Mouse (Mus musculus) embryonic fibroblast, embryonic 13.5 days (primary cell): ENCODE measurements around the gene Adnp. TPM values are rescaled to one million over a fixed set of nuclear protein-coding genes. Genes with fewer than 3 reads are reported as not detected.

Experiments
- H3K27ac ChIP-seq: 2 replicates; pipeline ENCODE4 v1.5.1; 2012; ENCODE audit warnings: low read length, control low read depth, inconsistent platforms; ENCODE audit not compliant: insufficient read depth
- H3K4me1 ChIP-seq: 2 replicates; pipeline ENCODE4 v1.6.1; 2011; ENCODE audit warnings: low read length; ENCODE audit not compliant: control insufficient read depth, insufficient read depth
- H3K4me3 ChIP-seq: 2 replicates; pipeline ENCODE4 v1.5.1; 2011; ENCODE audit warnings: mild to moderate bottlenecking, control low read depth, low read length; ENCODE audit not compliant: insufficient read depth
- CTCF ChIP-seq: IDR thresholded peaks from 2 replicates; pipeline ENCODE4 v1.5.1; 2011; ENCODE audit warnings: mild to moderate bottlenecking, control low read depth, low read length, moderate library complexity, borderline replicate concordance; ENCODE audit not compliant: insufficient read depth
- POLR2A ChIP-seq: IDR thresholded peaks from 2 replicates; pipeline ENCODE4 v1.6.1; 2011; ENCODE audit warnings: low read depth, mild to moderate bottlenecking, control low read depth, low read length, moderate library complexity
- polyA plus RNA-seq: library from polyadenylated mRNA; stranded (reverse); fragments of >200 nt; gene quantifications from 2 replicates; pipeline ENCODE4 v1.2.4, GENCODE M21; 2011; ENCODE audit warnings: low read depth; ENCODE audit not compliant: missing spikeins, insufficient read length

Adnp gene
- polyA plus RNA-seq, 1 experiment: 80.9 TPM

GRCm38 (mm10) chr2:168156361-168156760, 50.6 kb downstream of the Adnp start:
- TF ChIP-seq POLR2A: no peak
- no peak for TF ChIP-seq CTCF
- Histone ChIP-seq H3K27ac (no peak overlapping the region), H3K4me3 (no peak overlapping the region), H3K4me1 (no peaks in the 10 kb centered on the region)

- H3K27ac ChIP-seq: no peak overlapping the region
- no peaks in the 10 kb centered on the region for H3K4me1 ChIP-seq
- TF ChIP-seq CTCF (no peak), POLR2A (no peak)
- no peak overlapping the region for H3K4me3 ChIP-seq
Observed at GRCm38 (mm10) chr2:168155666-168156065, 51.2 kb downstream of the Adnp start.

DNA sequence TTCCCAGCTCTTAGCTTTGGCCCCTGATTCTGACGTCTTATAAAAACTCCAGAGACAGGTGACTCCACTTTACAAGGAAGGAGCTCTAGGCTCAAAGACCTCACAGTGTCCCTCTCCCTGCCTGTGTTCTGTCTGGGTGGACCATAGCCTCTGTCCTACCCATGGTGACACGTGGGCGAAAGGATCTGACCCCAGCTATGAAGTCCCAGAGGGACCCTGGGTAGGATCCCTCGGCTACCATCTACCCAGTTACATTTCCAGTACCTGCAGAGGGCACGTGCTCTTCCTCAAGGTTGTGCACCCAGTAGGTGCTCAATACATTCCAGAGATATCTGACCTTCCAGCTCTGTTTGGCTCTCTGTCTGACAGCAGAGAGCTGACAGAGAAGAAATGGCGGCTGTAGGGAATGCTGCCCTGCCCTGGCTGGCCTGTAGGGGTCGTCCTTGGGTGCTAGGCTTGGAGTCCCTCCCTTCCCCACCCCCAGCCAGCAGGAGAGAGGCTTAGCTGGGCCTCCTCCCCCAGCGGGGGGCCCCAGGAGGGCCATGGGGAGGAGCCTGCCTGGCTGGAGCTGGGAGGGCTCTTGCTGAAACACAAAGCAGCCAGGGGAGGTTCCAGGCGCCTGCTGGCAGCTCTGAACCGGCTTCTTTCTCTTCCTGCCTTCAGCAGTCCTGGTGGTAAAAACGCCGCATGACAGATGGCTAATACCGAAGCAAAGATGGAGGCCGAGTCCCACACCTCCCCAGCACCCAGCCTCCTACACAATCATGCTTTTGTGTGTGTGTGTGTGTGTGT, 52.6 kb downstream of the Adnp start:
- Histone ChIP-seq H3K4me3 (no peak overlapping the region), H3K27ac (no peak overlapping the region), H3K4me1 (peaks cover 4% of the 10 kb centered on the region)
- TF ChIP-seq CTCF: peak; percentile 46; the same call in 1 of the 2 replicates
- TF ChIP-seq POLR2A: peak; percentile 41; the same call in 1 of the 2 replicates

- H3K4me3 ChIP-seq: no peak overlapping the region
- no peak overlapping the region for H3K27ac ChIP-seq
- H3K4me1 ChIP-seq: peaks cover 4% of the 10 kb centered on the region
Observed at GRCm38 (mm10) chr2:168149241-168149640, 57.7 kb downstream of the Adnp start.

DNA sequence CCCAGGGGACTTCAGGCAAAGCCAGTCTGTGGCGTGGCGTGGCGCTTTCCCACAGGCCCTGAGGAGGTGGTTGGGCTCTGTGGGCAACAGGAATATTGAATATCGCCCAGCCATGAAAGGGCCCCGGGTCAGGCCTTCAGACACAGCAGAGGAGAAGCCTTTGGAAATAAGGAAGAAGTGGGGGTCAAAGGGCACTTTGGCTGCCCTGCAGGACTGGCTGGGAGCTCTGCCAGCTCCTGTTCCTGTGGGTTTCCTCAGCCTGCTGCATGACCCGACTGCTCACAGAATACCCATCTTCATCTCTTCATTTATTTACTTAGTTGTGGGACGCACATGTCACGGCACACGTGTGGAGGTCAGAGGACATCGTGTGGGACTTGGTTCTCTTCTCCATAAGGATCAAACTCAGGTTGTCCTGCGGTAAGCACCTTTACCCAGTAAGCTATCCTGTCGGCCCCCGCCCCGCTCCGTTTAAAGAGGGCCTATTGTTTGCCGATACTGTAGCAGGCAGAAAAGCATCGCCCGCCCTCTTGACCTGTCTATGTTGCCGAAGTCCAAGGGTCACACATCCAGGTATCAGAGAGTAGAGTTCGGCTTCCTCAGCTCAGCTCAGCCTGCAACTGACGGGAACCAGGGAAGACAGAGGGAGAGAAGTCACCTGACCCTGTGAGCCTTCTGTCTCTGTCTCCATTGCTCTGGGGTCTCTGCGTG, 59.0 kb downstream of the Adnp start:
- Histone ChIP-seq H3K4me1 (peaks cover 4% of the 10 kb centered on the region), H3K27ac (no peak overlapping the region), H3K4me3 (no peak overlapping the region)
- TF ChIP-seq CTCF (no peak), POLR2A (no peak)

More at GRCm38 (mm10) chr2:168149241-168149640, 57.7 kb downstream of the Adnp start:
- TF ChIP-seq CTCF: no peak
- TF ChIP-seq POLR2A: no peak

DNA sequence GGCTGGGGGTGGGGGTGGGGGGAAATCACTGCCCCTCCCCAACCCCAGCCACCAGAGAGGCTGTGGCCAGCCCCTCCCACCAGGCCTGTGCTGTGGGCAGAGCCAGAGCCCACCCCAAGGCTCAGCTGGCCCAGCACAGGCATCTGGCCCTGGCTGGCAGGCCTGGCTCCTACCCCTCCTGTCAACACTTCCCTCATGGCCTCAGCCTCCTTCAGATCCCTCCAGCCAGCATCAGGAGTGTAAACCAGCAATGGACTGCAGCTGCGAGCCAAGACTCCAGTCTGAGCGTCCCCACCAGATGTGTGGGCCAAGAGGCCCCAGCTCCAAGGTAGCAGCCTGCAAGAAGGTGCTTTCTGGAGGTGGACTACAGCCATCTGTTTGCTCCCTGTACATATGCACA, 61.5 kb downstream of the Adnp start:
- H3K4me1 ChIP-seq: peaks cover 4% of the 10 kb centered on the region
- H3K27ac ChIP-seq: no peak overlapping the region
- TF ChIP-seq CTCF (no peak), POLR2A (no peak)
- H3K4me3 ChIP-seq: no peak overlapping the region

- no peak overlapping the region for H3K4me3 ChIP-seq
- no peaks in the 10 kb centered on the region for H3K4me1 ChIP-seq
- no peak for TF ChIP-seq CTCF
- TF ChIP-seq POLR2A: no peak
- no peak overlapping the region for H3K27ac ChIP-seq
Observed at GRCm38 (mm10) chr2:168143794-168144193, 63.1 kb downstream of the Adnp start.

GRCm38 (mm10) chr2:168137161-168137560, 69.8 kb downstream of the Adnp start:
- no peaks in the 10 kb centered on the region for H3K4me1 ChIP-seq
- no peak overlapping the region for H3K27ac ChIP-seq
- no peak overlapping the region for H3K4me3 ChIP-seq
- TF ChIP-seq CTCF (no peak), POLR2A (no peak)

Other genes starting within 250 kb of the Adnp start
- gene Ripor3, start 196.5 kb downstream of the Adnp start, polyA plus RNA-seq: 2.8 and 4.3 TPM in 2 replicates
- gene Pard6b, start 126.1 kb downstream of the Adnp start, polyA plus RNA-seq: 1.6 and 2.6 TPM in 2 replicates
- gene Gm20716, start 23.3 kb upstream of the Adnp start, polyA plus RNA-seq: 45.6 and 46.6 TPM in 2 replicates
- gene Dpm1, start 23.5 kb upstream of the Adnp start, polyA plus RNA-seq: 45.4 and 53.9 TPM in 2 replicates
- gene Mocs3, start 23.5 kb upstream of the Adnp start, polyA plus RNA-seq: 5.9 and 6.1 TPM in 2 replicates
- 0.65 TPM in 1 of 2 replicates, not detected in the other for gene Kcng1, start 74.6 kb upstream of the Adnp start, polyA plus RNA-seq